Comparison of ENCODE assay signal across 9 mouse cellular contexts in genomic region chr6:22834100-22834970, GRCm38 (mm10). TPM values are rescaled to one million over a fixed set of nuclear protein-coding genes. Genes with fewer than 3 reads are reported as not detected.
A peak's percentile ranks its signal among the peaks of the same experiment; 100 is the strongest.
DNase-seq lines count a peak whose midpoint lies in the region; ATAC-seq and TF ChIP-seq lines count a peak whose summit lies in the region.
"Had no signal": no experiment of that assay in that cellular context is flagged by ENCODE, and none has a peak within 500 bp of the region (broad histone marks: within the 10 kb centered on the region; RNA-seq: fewer than 3 reads in every experiment).

No protein-coding gene starts in this region.

- WGBS in forebrain, embryonic 13.5 days, result 21% methylated on average over 19 of the region's 19 CpGs
- WGBS in neural tube, embryonic 15.5 days, result 32% methylated on average over 19 of the region's 19 CpGs
- WGBS in liver, postnatal 0 days (ENCODE audit: insufficient replicate concordance), result 74% methylated on average over 19 of the region's 19 CpGs

- H3K4me3 ChIP-seq in forebrain, embryonic 13.5 days, result 0 out of 2 replicates have a peak overlapping the region, but pooled peaks have one; percentile 6
- H3K4me3 ChIP-seq in neural tube, embryonic 15.5 days (replicated peaks), result no peak overlapping the region
- no peak overlapping the region for H3K4me3 ChIP-seq in liver, postnatal 0 days (ENCODE audit: low read depth, low read length)

- no peak for TF ChIP-seq EP300 in liver, postnatal 0 days (IDR thresholded peaks at IDR 0.05; ENCODE audit: low read depth)

- no peak for TF ChIP-seq CTCF in liver, postnatal 0 days (IDR thresholded peaks at IDR 0.05; ENCODE audit: low read depth)

- no peaks in the 10 kb centered on the region for H3K9me3 ChIP-seq in forebrain, embryonic 13.5 days (replicated peaks)
- H3K9me3 ChIP-seq in neural tube, embryonic 15.5 days (replicated peaks), result no peaks in the 10 kb centered on the region
- H3K9me3 ChIP-seq in liver, postnatal 0 days (ENCODE audit: low read length), result no peaks in the 10 kb centered on the region

- no peaks in the 10 kb centered on the region for H3K36me3 ChIP-seq in forebrain, embryonic 13.5 days (ENCODE audit: poor library complexity, severe bottlenecking)
- no peaks in the 10 kb centered on the region for H3K36me3 ChIP-seq in neural tube, embryonic 15.5 days
- H3K36me3 ChIP-seq in liver, postnatal 0 days (replicated peaks; ENCODE audit: insufficient read depth, low read length), result no peaks in the 10 kb centered on the region

- H3K4me2 ChIP-seq in forebrain, embryonic 13.5 days, result peak overlapping the region; percentile 46
- peak overlapping the region; percentile 26 for H3K4me2 ChIP-seq in neural tube, embryonic 15.5 days
- H3K4me2 ChIP-seq in liver, postnatal 0 days (ENCODE audit: low read depth, low read length), result no peak overlapping the region

- peak overlapping the region; percentile 40; the same call in 1 of the 2 replicates for H3K9ac ChIP-seq in forebrain, embryonic 13.5 days
- no peak overlapping the region for H3K9ac ChIP-seq in neural tube, embryonic 15.5 days (replicated peaks)
- no peak overlapping the region for H3K9ac ChIP-seq in liver, postnatal 0 days (replicated peaks)

- ATAC-seq in cerebellum, adult (ENCODE audit: insufficient number of reproducible peaks, low FRiP score, low TSS enrichment), result no peak
- ATAC-seq in forebrain, embryonic 13.5 days, result peak; percentile 96
- peak; percentile 91 for ATAC-seq in neural tube, embryonic 15.5 days (ENCODE audit: low FRiP score)
- ATAC-seq in megakaryocyte-erythroid progenitor cell, adult 5-6 weeks (replicated peaks; ENCODE audit: low FRiP score, low TSS enrichment, poor library complexity, severe bottlenecking), result no peak
- ATAC-seq in erythroid progenitor cell, adult 5-6 weeks (replicated peaks; ENCODE audit: low FRiP score, poor library complexity, severe bottlenecking), result no peak
- ATAC-seq in liver, postnatal 0 days, result no peak

- peak; percentile 9 to 18 for DNase-seq in cerebellum, postnatal 14 days
- peak; percentile 42 to 75 for DNase-seq in layer of hippocampus, postnatal 14 days (ENCODE audit: low spot score in 2 of 2)
- DNase-seq in liver, postnatal 0 days, result no peak
- DNase-seq: lung, adult 2 months had no signal

- peak overlapping the region; percentile 69 for H3K27ac ChIP-seq in forebrain, embryonic 13.5 days
- H3K27ac ChIP-seq in neural tube, embryonic 15.5 days (replicated peaks), result peak overlapping the region; percentile 51; the same call in 1 of the 2 replicates
- H3K27ac ChIP-seq in liver, postnatal 0 days (ENCODE audit: low read depth), result no peak overlapping the region

- H3K4me1 ChIP-seq in forebrain, embryonic 13.5 days, result peaks cover 28% of the 10 kb centered on the region
- H3K4me1 ChIP-seq in neural tube, embryonic 15.5 days, result no peaks in the 10 kb centered on the region; the same call in 1 of the 2 replicates
- no peaks in the 10 kb centered on the region for H3K4me1 ChIP-seq in liver, postnatal 0 days (ENCODE audit: insufficient read depth)

- no peaks in the 10 kb centered on the region for H3K27me3 ChIP-seq in forebrain, embryonic 13.5 days
- no peaks in the 10 kb centered on the region for H3K27me3 ChIP-seq in neural tube, embryonic 15.5 days (replicated peaks)
- H3K27me3 ChIP-seq in liver, postnatal 0 days (ENCODE audit: insufficient read depth, low read length), result no peaks in the 10 kb centered on the region

RNA-seq across cellular contexts. Expression of gene Ptprz1, which starts 41.0 kb away (rescaled TPM):
- polyA plus RNA-seq in forebrain, embryonic 13.5 days (2015; fragmentation: Nextera tagmentation; extraction: Ambion mirVana), result 82.0 and 95.1 TPM in 2 replicates
- total RNA-seq in layer of hippocampus, postnatal 14 days (2021), result 100 to 1,000 TPM; 206 to 223 TPM
- 43.3 and 47.4 TPM in 2 replicates for polyA plus RNA-seq in neural tube, embryonic 15.5 days (2015; fragmentation: Nextera tagmentation; extraction: Ambion mirVana)
- not detected in 2 replicates for total RNA-seq in megakaryocyte-erythroid progenitor cell, adult 5-6 weeks (2014; fragmentation: Nextera tagmentation)
- total RNA-seq in megakaryocyte-erythroid progenitor cell, adult 5-6 weeks (2017), result not detected in 2 replicates
- not detected in 2 replicates for total RNA-seq in erythroid progenitor cell, adult 5-6 weeks (2015; ENCODE audit: low replicate concordance)
- total RNA-seq in erythroid progenitor cell, adult 5-6 weeks (2017; ENCODE audit: low replicate concordance), result not detected in 2 replicates
- 0.05 TPM in 2 replicates for polyA plus RNA-seq in liver, postnatal 0 days (2015; fragmentation: Nextera tagmentation; extraction: Ambion mirVana)

Comparison
In these comparisons a context has a peak if more than half of its experiments do, and no peak if none do; other contexts are left out.
1. ATAC-seq: peak in forebrain, embryonic 13.5 days (single experiment) and neural tube, embryonic 15.5 days (single experiment); none in cerebellum, adult (single experiment), megakaryocyte-erythroid progenitor cell, adult 5-6 weeks (single experiment), erythroid progenitor cell, adult 5-6 weeks (single experiment) and liver, postnatal 0 days (single experiment).
2. RNA of gene Ptprz1, which starts 41.0 kb away (total RNA-seq): 206 to 223 TPM in layer of hippocampus, postnatal 14 days; not detected in megakaryocyte-erythroid progenitor cell, adult 5-6 weeks and not detected in erythroid progenitor cell, adult 5-6 weeks; every median in the first group is over 100 times any median in the second.